Mouse (Mus musculus): Measurements from ENCODE around the gene Ccdc134.
A peak's percentile ranks its signal among the peaks of the same experiment; 100 is the strongest.

GRCm38 (mm10) chr15:82164496-82164895 is 36.8 kb downstream of the Ccdc134 start:
- no peak for TF ChIP-seq POLR2A (IDR thresholded peaks at IDR 0.05; ENCODE audit: insufficient read length, low read depth)
- TF ChIP-seq TCF3 (IDR thresholded peaks at IDR 0.05; ENCODE audit: insufficient read length, low read depth), result no peak
- no peak for TF ChIP-seq MAX (IDR thresholded peaks at IDR 0.05; ENCODE audit: low read depth)
- no peak for TF ChIP-seq USF1 (IDR thresholded peaks at IDR 0.05; ENCODE audit: low read depth)
- peak; percentile 19 for TF ChIP-seq POLR2AphosphoS2 (IDR thresholded peaks at IDR 0.05; ENCODE audit: insufficient read length, low read depth)
- no peak for TF ChIP-seq TCF12 (IDR thresholded peaks at IDR 0.05; ENCODE audit: insufficient read depth, poor library complexity, severe bottlenecking)
- no peak for TF ChIP-seq MYOD1 (IDR thresholded peaks at IDR 0.05; ENCODE audit: control insufficient read depth in 1 of 3, insufficient read length in 2 of 3, low read depth in 2 of 3)

Data from myocyte (in vitro differentiated cells).